Mouse (Mus musculus) heart, postnatal 4 days (tissue): ENCODE data around the gene Olfr447. TPM values are rescaled to one million over a fixed set of nuclear protein-coding genes. Genes with fewer than 3 reads are reported as not detected.

ENCODE experiments used
- DNase-seq: peaks from one replicate; pipeline ENCODE4 v3.0.0; 2021
- total RNA-seq, 2 experiments: library from RNA; stranded (reverse); gene quantifications; 2 replicates each; pipeline ENCODE4 v1.2.3; 2021

The Olfr447 gene
- not detected for total RNA-seq

GRCm38 (mm10) chr6:42908578-42908977, at the start of gene Olfr447:
Gene Olfr447, plus strand, starts transcription at chr6:42908878.
- DNase-seq: no peak

GRCm38 (mm10) chr6:42860222-42860819, 48.4 kb upstream of the Olfr447 start:
- peak; percentile 48 for DNase-seq

- DNase-seq: no peak
Measured at GRCm38 (mm10) chr6:42869695-42870094, 39.0 kb upstream of the Olfr447 start.

- no peak for DNase-seq
Measured at GRCm38 (mm10) chr6:42876323-42876722, 32.4 kb upstream of the Olfr447 start.

GRCm38 (mm10) chr6:42890141-42890540, 18.5 kb upstream of the Olfr447 start, which contains the start of gene Olfr448:
Gene Olfr448, plus strand, starts transcription at chr6:42890441.
- DNase-seq: no peak

DNA sequence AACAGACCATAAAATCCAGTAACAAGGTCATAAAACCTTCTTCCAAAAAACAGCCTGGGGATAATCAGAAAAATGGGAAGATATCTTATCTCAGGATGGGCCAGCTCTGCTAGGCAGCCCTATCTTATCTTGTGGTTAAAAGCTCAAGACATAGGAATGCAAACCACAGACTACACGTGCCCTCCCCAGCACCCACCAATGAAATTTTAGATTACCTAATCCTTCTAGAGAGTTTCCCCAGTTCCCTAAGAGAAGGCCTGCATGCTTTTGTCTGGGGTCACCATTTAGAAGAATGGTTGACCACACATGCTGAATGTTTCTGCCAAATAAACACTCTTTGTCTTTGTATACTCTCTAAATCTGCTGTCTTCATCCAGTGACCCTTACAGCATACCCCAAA, 8.3 kb upstream of the Olfr447 start:
- no peak for DNase-seq

DNA sequence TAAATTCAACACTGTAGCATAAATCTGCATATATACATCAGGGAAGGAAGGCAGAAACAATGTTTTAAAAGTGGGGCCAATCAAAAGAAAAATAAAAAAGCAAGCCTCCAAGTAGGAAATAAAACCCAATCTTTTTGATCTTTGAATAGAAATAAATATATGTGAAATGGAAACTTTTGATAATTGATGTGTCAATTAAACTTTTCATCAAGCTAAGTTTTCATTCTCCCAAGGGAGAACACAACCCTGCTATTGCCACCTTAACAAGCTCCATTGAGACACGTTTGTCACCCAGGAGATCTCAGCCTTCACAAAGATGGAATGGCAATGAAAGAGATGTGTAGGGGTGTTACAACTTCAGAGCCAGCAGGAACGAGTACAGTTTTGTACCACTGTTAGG, 12.4 kb downstream of the Olfr447 start, which contains the start of gene Olfr446:
Gene Olfr446, plus strand, starts transcription at position 301 of the 400 bp plus-strand sequence.
- no peak for DNase-seq

GRCm38 (mm10) chr6:42948767-42949166, 40.1 kb downstream of the Olfr447 start, which contains the start of gene Olfr444:
Gene Olfr444, plus strand, starts transcription at chr6:42949067.
- no peak for DNase-seq

Other genes starting within 250 kb of the Olfr447 start
- gene Tcaf1, start 198.8 kb upstream of the Olfr447 start, total RNA-seq: 10 to 100 TPM; 36.6 to 38.4 TPM
- gene Olfr453, start 169.5 kb upstream of the Olfr447 start, total RNA-seq: not detected
- gene Olfr38, start 152.5 kb upstream of the Olfr447 start, total RNA-seq: not detected
- not detected for gene Olfr452, start 123.8 kb upstream of the Olfr447 start, total RNA-seq
- gene Olfr450, start 96.9 kb upstream of the Olfr447 start, total RNA-seq: not detected
- gene Olfr449, start 74.5 kb upstream of the Olfr447 start, total RNA-seq: not detected
- gene Olfr448, start 18.4 kb upstream of the Olfr447 start, total RNA-seq: not detected
- gene Olfr446, start 12.5 kb downstream of the Olfr447 start, total RNA-seq: not detected
- gene Olfr444, start 40.2 kb downstream of the Olfr447 start, total RNA-seq: not detected
- gene Olfr441, start 197.5 kb downstream of the Olfr447 start, total RNA-seq: not detected
- not detected for gene Olfr237-ps1, start 237.7 kb downstream of the Olfr447 start, total RNA-seq